In genomic region chrX:10034666-10035065, GRCm38 (mm10) we compare ENCODE assay signal across 11 mouse cellular contexts.
DNase-seq lines count a peak whose midpoint lies in the region; ATAC-seq and TF ChIP-seq lines count a peak whose summit lies in the region.
"Had no signal": no experiment of that assay in that cellular context is flagged by ENCODE, and none has a peak within 500 bp of the region (broad histone marks: within the 10 kb centered on the region; RNA-seq: fewer than 3 reads in every experiment).

No protein-coding gene starts in this region.

- TF ChIP-seq CTCF in intestine, postnatal 0 days (IDR thresholded peaks at IDR 0.05; ENCODE audit: low read depth): peak; percentile 62
- TF ChIP-seq CTCF in stomach, postnatal 0 days (IDR thresholded peaks at IDR 0.05; ENCODE audit: low read depth): peak; percentile 62

- peak; percentile 1 for DNase-seq in right cerebral cortex, adult 18-20 months
- no peak for DNase-seq in right cerebral cortex, postnatal 10 days (ENCODE audit: low spot score in 2 of 2)
- peak; percentile 5 for DNase-seq in embryo, embryonic 11 days
- no peak for DNase-seq in stomach, postnatal 0 days (ENCODE audit: low spot score)
- DNase-seq: cerebellum, adult 8-10 months; gastrocnemius, postnatal 14 days; kidney, adult 18-20 months had no signal

- no peaks in the 10 kb centered on the region for H3K9me3 ChIP-seq in intestine, postnatal 0 days (ENCODE audit: control insufficient read depth)
- no peaks in the 10 kb centered on the region for H3K9me3 ChIP-seq in intestine, embryonic 16.5 days (ENCODE audit: control insufficient read depth, low read length)
- H3K9me3 ChIP-seq in stomach, postnatal 0 days (ENCODE audit: control insufficient read depth, low read length): no peaks in the 10 kb centered on the region
- H3K9me3 ChIP-seq in forebrain, embryonic 12.5 days: no peaks in the 10 kb centered on the region
- H3K9me3 ChIP-seq in forebrain, embryonic 16.5 days (ENCODE audit: control insufficient read depth, low read length): no peaks in the 10 kb centered on the region

- no peak overlapping the region for H3K4me3 ChIP-seq in intestine, postnatal 0 days (ENCODE audit: low read depth, low read length)
- no peak overlapping the region for H3K4me3 ChIP-seq in intestine, embryonic 16.5 days (ENCODE audit: low read length)
- H3K4me3 ChIP-seq in stomach, postnatal 0 days (ENCODE audit: low read depth, low read length): no peak overlapping the region
- H3K4me3 ChIP-seq in forebrain, embryonic 12.5 days (replicated peaks): no peak overlapping the region
- H3K4me3 ChIP-seq in forebrain, embryonic 16.5 days (replicated peaks; ENCODE audit: low read length): no peak overlapping the region

- H3K4me2 ChIP-seq in intestine, postnatal 0 days (replicated peaks; ENCODE audit: low read depth): no peak overlapping the region
- H3K4me2 ChIP-seq in intestine, embryonic 16.5 days (ENCODE audit: low read depth, low read length): no peak overlapping the region
- H3K4me2 ChIP-seq in stomach, postnatal 0 days (replicated peaks; ENCODE audit: low read depth): no peak overlapping the region
- no peak overlapping the region for H3K4me2 ChIP-seq in forebrain, embryonic 12.5 days
- no peak overlapping the region for H3K4me2 ChIP-seq in forebrain, embryonic 16.5 days (ENCODE audit: low read length)

- no peaks in the 10 kb centered on the region for H3K36me3 ChIP-seq in intestine, postnatal 0 days (ENCODE audit: control insufficient read depth, insufficient read depth)
- H3K36me3 ChIP-seq in intestine, embryonic 16.5 days (ENCODE audit: control insufficient read depth, insufficient read depth, low read length): no peaks in the 10 kb centered on the region
- no peaks in the 10 kb centered on the region for H3K36me3 ChIP-seq in stomach, postnatal 0 days (ENCODE audit: control insufficient read depth, insufficient read depth, low read length)
- no peaks in the 10 kb centered on the region for H3K36me3 ChIP-seq in forebrain, embryonic 12.5 days (replicated peaks)
- H3K36me3 ChIP-seq in forebrain, embryonic 16.5 days (ENCODE audit: control insufficient read depth, insufficient read depth): no peaks in the 10 kb centered on the region

- H3K27ac ChIP-seq in intestine, postnatal 0 days (ENCODE audit: low read depth, low read length): no peak overlapping the region
- H3K27ac ChIP-seq in intestine, embryonic 16.5 days (ENCODE audit: low read length): no peak overlapping the region
- no peak overlapping the region for H3K27ac ChIP-seq in stomach, postnatal 0 days (replicated peaks)
- H3K27ac ChIP-seq in forebrain, embryonic 12.5 days: no peak overlapping the region
- no peak overlapping the region for H3K27ac ChIP-seq in forebrain, embryonic 16.5 days (ENCODE audit: low read length)

- H3K4me1 ChIP-seq in intestine, postnatal 0 days (replicated peaks; ENCODE audit: control insufficient read depth, insufficient read depth, low read length): no peaks in the 10 kb centered on the region
- H3K4me1 ChIP-seq in intestine, embryonic 16.5 days (ENCODE audit: control insufficient read depth, insufficient read depth, low read length): no peaks in the 10 kb centered on the region
- H3K4me1 ChIP-seq in stomach, postnatal 0 days (replicated peaks; ENCODE audit: control insufficient read depth, insufficient read depth): no peaks in the 10 kb centered on the region
- no peaks in the 10 kb centered on the region for H3K4me1 ChIP-seq in forebrain, embryonic 12.5 days
- H3K4me1 ChIP-seq in forebrain, embryonic 16.5 days (replicated peaks; ENCODE audit: control insufficient read depth, insufficient read depth, low read length): no peaks in the 10 kb centered on the region

- H3K9ac ChIP-seq in intestine, postnatal 0 days (ENCODE audit: low read depth, low read length): no peak overlapping the region
- no peak overlapping the region for H3K9ac ChIP-seq in intestine, embryonic 16.5 days (ENCODE audit: low read depth, low read length)
- H3K9ac ChIP-seq in stomach, postnatal 0 days (ENCODE audit: low read length): no peak overlapping the region
- no peak overlapping the region for H3K9ac ChIP-seq in forebrain, embryonic 12.5 days
- H3K9ac ChIP-seq in forebrain, embryonic 16.5 days (replicated peaks; ENCODE audit: low read depth, low read length): no peak overlapping the region

- ATAC-seq in intestine, postnatal 0 days: no peak
- ATAC-seq in intestine, embryonic 16.5 days: no peak
- no peak for ATAC-seq in stomach, postnatal 0 days (ENCODE audit: low FRiP score, low TSS enrichment)
- no peak for ATAC-seq in forebrain, embryonic 12.5 days (ENCODE audit: low FRiP score)
- ATAC-seq in forebrain, embryonic 16.5 days: no peak

- no peak for TF ChIP-seq EP300 in stomach, postnatal 0 days (optimal IDR thresholded peaks at IDR 0.05)

- no peaks in the 10 kb centered on the region for H3K27me3 ChIP-seq in intestine, postnatal 0 days (replicated peaks; ENCODE audit: control insufficient read depth, insufficient read depth, low read length)
- no peaks in the 10 kb centered on the region for H3K27me3 ChIP-seq in intestine, embryonic 16.5 days (replicated peaks; ENCODE audit: control insufficient read depth, insufficient read depth, low read length)
- H3K27me3 ChIP-seq in stomach, postnatal 0 days (ENCODE audit: control insufficient read depth, insufficient read depth, low read length): no peaks in the 10 kb centered on the region
- H3K27me3 ChIP-seq in forebrain, embryonic 12.5 days: no peaks in the 10 kb centered on the region
- H3K27me3 ChIP-seq in forebrain, embryonic 16.5 days (replicated peaks; ENCODE audit: control insufficient read depth, insufficient read depth, low read length): no peaks in the 10 kb centered on the region

Comparison
In these comparisons a context has a peak if more than half of its experiments do, and no peak if none do; other contexts are left out.
1. DNase-seq: peak in right cerebral cortex, adult 18-20 months (single experiment) and embryo, embryonic 11 days (single experiment); none in right cerebral cortex, postnatal 10 days (0 of 2) and stomach, postnatal 0 days (single experiment).